Mouse (Mus musculus) thymus, postnatal 4 days (tissue): Measurements from ENCODE around the gene Bloc1s4.

Experiments
- DNase-seq: peaks from one replicate; pipeline ENCODE4 v3.0.0; 2021

The Bloc1s4 gene

GRCm38 (mm10) chr5:36738799-36739615 lies 9.4 kb downstream of the Bloc1s4 start:
- DNase-seq: no peak

DNA sequence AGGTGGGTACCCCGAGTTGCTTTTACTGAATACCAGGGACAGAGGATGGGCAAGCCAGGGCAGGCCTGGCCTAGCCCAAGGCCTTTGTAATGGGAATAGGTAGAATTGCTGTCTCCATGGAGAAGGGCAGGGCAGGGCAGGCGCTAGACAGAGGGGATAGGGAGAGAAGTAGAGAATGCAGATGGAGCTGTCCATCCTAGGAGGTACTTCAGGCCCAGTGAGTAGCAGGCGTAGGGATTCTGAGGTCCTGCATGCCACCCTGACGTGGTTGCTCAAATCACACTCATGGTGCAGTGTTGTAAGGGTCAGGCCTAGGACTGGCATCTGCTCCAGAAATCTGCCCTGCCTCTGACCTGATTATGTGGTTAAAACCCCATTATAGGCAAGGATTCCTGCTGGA lies 10.7 kb downstream of the Bloc1s4 start:
- DNase-seq: no peak

DNA sequence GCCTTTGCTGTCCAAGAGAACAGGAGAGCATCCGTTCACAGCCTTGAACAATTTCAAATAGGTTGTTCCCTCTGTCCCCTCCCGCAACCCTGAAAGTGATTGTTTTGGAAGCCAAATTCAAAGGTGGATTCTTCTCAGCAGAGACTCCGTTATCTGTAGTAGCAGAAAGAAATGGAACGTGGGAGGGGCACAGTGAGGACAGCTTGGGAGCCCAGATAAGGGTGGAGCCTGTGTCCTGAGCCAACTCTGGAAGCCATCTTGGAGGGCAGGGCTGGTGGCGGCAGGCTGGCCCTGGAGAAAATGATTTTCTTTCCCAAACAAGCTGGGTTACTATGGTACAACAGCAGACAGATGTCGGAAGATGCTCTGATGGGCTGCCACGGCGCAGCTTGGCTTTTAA lies 12.4 kb downstream of the Bloc1s4 start:
- DNase-seq: no peak

- DNase-seq: no peak
Measured at GRCm38 (mm10) chr5:36735106-36735505, 13.3 kb downstream of the Bloc1s4 start.

DNA sequence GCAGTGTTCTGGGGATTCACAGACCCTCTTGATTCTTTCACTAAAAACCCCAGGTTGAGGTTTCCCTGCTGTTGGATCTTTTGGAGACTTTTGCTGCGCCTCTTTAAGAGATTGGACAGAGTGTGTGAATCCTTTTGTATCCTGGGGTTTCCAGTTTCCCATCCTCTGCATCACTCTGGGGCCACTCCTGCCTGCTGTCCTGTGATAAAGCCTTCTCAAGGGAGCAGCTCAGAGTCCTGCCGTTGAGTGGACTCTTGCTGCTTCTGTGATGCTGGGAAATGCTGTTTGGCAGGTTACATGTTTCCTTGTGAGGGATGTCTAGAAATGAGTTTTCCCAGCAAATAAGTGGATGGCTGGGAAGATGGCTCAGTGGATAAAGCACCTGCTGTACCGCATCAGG lies 15.0 kb downstream of the Bloc1s4 start:
- DNase-seq: no peak

DNA sequence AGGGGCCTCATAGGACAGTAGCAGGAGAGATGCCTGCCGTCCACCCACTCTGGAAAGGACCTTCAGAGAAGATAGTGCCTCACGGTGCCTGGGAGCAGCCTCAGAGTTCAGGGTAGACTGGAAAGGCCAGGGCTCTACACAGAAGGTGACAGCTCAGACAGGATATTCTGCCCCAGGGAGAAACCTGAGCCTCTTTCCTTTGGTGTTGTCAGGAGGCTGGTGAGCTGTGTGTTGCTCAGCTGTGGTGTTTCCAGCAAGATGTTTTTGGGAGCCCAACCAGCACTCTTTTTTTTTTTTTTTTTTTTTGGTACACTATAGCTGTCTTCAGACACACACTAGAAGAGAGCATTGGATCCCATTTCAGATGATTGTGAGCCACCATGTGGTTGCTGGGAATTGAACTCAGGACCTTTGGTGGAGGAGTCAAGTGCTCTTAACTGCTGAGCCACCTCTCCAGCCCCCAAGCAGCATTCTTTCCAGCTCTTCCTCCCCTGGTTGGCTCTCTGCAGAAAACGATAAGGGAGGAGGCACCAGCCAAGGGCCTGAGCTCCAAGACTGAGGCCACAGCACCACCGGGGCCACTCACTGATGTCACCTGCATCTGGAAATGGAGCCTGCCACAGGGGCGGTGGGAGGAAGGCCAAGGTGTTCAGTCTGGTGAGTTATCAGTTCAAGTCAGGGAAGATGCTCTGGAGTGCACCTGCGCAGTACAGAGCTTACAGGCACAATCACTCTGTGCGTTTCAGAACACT lies 16.4 kb downstream of the Bloc1s4 start:
- no peak for DNase-seq

DNA sequence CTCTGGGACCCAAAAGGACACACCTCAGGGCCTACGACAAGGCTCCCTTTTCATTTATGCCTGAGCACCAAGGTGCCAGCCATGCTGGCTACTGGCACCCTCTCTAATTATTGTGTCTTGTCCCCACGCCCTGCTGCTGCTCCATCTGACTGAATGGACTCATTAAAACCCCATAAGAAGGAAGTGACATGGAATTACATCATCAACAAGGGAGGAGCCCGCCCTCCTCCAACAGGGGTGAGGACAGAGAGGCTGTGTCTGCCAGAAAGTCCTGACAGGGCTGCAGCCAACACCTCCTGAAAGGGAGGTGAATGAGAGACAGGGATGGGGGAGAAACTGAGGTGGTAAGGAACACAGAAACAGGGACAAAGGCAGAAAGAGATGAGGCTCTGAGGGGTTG lies 17.8 kb downstream of the Bloc1s4 start:
- DNase-seq: no peak

DNA sequence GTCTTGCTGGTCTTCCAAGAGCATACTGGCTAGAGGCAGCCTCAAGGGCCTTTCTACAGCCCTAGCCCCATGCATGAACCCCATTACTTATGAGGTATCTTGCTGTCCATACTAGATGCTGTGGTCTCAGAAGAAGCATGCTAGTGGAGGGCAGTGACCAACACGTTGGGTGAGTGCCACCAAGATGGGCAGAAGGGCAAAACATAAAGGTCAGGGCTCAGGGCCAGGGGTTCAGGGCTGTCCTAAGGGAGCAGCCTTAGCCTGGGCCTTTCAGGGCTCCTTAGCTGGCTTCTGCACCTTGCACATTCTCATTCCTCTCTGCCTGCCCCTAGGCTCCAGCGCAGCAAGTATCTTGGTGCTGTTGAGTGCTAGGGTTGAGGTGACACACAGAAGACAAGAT lies 18.5 kb downstream of the Bloc1s4 start:
- DNase-seq: no peak

GRCm38 (mm10) chr5:36729086-36729473 lies 19.4 kb downstream of the Bloc1s4 start:
- no peak for DNase-seq

GRCm38 (mm10) chr5:36728403-36729085 lies 19.9 kb downstream of the Bloc1s4 start:
- no peak for DNase-seq

- DNase-seq: no peak
Measured at GRCm38 (mm10) chr5:36727776-36728175, 20.7 kb downstream of the Bloc1s4 start.

DNA sequence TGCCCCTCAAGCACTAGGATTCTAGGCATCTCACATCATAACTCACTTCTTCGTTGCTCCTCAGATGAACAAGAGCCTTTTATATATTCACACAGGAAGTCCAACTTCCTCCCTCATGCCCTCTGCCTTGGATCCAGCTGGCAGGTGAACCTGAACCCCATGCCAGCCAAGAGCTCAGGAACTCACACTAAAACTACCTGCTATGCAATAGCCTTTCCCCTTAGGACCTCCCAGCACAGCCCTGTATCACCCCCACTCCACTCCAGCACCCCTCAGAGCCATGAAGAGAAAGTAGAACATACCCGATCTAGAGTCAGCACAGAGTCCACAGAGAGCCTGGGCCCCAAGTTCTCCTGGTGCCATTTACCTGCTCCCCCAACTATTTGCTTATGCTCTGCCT lies 21.3 kb downstream of the Bloc1s4 start:
- DNase-seq: no peak

- no peak for DNase-seq
Measured at GRCm38 (mm10) chr5:36726387-36726801, 22.1 kb downstream of the Bloc1s4 start.

DNA sequence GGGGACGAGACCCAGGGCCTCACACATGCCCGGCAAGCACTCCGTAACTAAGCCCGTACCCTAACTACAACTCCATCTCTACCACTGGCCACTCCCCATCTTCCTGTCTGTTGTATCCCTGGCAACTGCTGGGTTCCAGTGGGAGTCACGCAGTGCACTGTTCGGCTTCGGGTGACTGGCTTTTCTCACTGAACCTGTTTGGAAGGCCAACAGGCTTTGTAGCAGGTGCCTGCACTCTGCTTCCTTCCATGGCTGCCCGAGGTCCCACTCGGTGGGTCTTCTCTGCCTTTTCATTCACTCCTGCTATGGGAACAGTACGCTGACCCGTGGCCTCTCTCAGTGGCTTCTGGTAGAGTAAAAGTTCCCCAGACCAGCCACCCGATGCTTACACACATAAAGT lies 22.6 kb downstream of the Bloc1s4 start:
- DNase-seq: no peak

- no peak for DNase-seq
Measured at GRCm38 (mm10) chr5:36724274-36724673, 24.2 kb downstream of the Bloc1s4 start.

GRCm38 (mm10) chr5:36723356-36723755 lies 25.1 kb downstream of the Bloc1s4 start:
- no peak for DNase-seq

- DNase-seq: peak; percentile 34
Measured at GRCm38 (mm10) chr5:36722415-36722856, 26.0 kb downstream of the Bloc1s4 start.

DNA sequence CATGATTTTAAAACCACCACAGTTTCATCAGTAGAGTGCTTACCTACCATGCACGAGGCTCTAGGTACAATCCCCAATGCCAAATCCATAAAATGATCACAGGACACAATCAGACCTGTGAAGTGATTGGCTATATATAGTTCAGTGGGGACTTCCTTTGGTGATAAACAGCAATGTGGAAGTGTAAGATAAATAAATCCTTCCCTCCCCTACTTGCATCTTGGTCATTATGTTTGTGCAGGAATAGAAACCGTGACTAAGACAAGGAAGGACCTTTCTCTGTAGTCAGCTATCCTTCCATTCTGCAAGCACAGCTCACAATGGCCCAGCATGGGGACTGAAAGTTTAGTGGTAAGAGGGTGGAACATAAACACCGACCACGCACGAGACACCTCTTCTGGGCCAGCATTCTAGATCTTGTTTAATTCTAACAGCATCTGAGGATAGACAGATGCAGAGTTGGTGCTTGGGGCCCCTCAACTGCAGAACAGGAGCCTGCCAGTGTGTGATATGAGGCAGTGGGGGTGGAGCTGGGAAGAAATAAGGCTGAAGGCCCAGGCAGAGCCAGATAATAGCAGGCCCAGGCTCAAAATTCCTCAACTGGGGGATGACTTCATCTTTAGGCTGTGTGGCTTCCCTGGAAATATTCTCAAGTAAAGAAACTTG lies 27.6 kb downstream of the Bloc1s4 start:
- DNase-seq: no peak

DNA sequence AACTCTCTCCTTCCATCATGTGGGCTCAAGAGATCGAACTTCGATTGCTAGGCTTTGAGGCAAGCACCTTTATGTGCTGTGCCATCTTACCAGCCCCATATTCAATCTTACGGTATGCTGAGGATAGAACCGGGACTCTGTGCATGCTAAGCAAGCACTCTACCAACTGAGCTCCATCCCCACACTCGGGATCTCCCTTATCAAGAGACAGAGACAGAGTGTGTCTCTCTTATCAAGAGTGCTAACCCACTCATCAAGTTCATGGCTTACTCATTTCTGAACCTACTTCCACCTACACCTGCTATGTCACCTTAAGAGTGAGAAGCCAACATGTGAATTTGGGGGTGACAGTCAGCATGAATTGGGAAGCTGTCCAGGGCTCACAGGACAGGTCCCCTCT lies 28.2 kb downstream of the Bloc1s4 start:
- no peak for DNase-seq

DNA sequence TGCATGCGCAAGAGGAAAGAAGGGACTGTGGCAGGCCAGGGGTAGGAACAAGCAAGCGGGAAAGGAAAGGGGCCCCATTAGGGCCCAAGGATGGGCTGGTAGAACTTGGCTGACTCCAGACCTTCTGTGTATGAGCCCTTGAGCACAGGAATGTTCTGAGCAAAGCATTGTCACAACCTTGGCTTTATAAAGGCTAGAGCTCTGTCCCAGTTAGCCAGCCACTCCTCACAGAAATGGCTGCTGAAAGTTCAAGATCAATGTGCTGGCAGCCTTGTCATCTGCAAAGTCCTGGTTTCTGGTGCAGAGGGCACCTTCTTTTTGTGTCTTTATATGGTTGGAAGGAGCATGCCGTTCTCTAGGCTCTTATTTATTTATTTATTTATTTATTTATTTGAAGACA lies 28.8 kb downstream of the Bloc1s4 start:
- DNase-seq: no peak

DNA sequence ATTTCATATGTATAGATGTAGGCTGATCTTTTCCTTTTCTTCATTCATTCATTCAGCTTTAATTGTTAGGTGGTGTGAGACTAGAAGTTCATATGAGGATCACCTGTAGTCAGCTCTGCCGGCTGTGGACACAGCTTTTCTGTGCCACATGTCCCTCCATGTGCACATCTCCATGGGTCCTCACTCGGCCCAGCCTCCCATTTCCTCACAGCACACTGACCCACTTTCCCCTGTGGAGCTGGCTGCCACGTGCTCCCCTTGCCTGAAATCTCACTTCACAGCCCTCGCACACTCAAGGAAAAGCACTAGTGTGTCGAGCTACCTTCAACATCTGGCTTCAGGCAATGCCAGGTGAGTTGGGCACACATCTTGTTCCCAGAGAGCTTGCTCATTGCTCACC lies 29.3 kb downstream of the Bloc1s4 start:
- no peak for DNase-seq

DNA sequence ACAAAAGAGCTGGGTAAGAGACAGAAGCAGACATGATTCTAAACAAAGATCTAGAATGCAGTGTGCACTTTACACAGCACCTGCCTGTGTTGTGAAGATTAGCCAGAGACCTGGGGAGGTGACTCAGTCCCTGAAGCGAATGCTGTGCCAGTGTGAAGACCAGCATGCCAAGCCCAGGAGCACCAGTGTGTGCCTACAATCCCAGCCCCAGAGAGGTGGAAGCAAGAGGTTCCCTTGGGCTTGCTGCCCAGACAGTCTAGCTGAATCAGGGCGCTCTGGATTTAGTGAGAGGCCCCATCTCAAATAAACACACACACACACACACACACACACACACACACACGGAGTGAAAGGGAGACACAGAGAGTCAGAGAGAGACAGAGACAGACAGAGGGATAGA lies 30.6 kb downstream of the Bloc1s4 start:
- no peak for DNase-seq

DNA sequence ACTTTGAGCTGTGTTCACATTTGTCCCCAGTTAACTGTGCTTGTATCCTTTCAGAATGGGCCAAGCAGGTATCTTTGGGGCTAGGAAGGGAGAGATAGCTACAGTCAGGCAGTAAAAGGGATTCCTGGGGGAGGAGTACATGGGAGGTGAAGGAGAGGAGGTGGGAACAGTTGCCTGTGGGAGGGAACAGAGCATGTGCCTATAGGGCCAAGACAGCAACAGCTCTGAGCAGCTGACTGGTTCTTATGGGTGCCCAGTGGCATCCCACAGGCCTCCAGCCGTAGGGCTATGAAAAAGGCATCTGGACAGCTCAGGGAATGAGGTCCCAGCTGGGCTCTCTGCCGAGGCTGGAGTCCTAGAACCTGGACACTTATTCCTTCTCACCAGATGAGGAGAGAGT lies 31.6 kb downstream of the Bloc1s4 start:
- no peak for DNase-seq
